Mouse (Mus musculus) heart, embryonic 14.5 days (tissue): ENCODE measurements at regions not wholly inside any gene's neighbourhood (a gene's known extent, or its start where the extent isn't known, plus 50 kb on each side); places are given as distances from the start of the nearest gene placed in this dataset.

Experiments
- ATAC-seq: fragments of 200-750 bp; cut with Nextera tagmentation; 2 replicates; pipeline ENCODE4 v1.8.0; 2017; ENCODE audit warnings: low read depth, moderate TSS enrichment; ENCODE audit not compliant: insufficient number of reproducible peaks, insufficient read depth, low FRiP score
- H3K27ac ChIP-seq, 2 experiments: fragments of 200-500 bp in 1 of 2; fragments of 300-500 bp in 1 of 2; sonication (generic) in 1 of 2; replicated peaks in 1 of 2; 2 replicates each; pipeline ENCODE4 v1.5.1; 2012 to 2014; ENCODE audit warnings: low read depth in 2 of 2, low read length in 2 of 2, control low read depth in 1 of 2, mild to moderate bottlenecking in 1 of 2, mixed read lengths in 1 of 2; ENCODE audit not compliant: control insufficient read depth in 1 of 2, insufficient read depth in 1 of 2
- H3K27me3 ChIP-seq: fragments of 300-500 bp; sonication (generic); 2 replicates; pipeline ENCODE4 v1.6.1; 2014; ENCODE audit warnings: mild to moderate bottlenecking, low read length, control low read depth; ENCODE audit not compliant: control insufficient read depth, insufficient read depth
- H3K36me3 ChIP-seq: fragments of 300-500 bp; sonication (generic); 2 replicates; pipeline ENCODE4 v1.6.1; 2014; ENCODE audit warnings: mild to moderate bottlenecking, control low read depth, low read length, mixed read lengths; ENCODE audit not compliant: control insufficient read depth, insufficient read depth
- H3K4me1 ChIP-seq, 2 experiments: fragments of 200-500 bp in 1 of 2; fragments of 300-500 bp in 1 of 2; sonication (generic) in 1 of 2; 2 replicates each; pipeline ENCODE4 v1.6.1; 2012 to 2014; ENCODE audit warnings: low read length in 2 of 2, control low read depth in 1 of 2, mixed read lengths in 1 of 2; ENCODE audit not compliant: control insufficient read depth in 2 of 2, insufficient read depth in 2 of 2
- H3K4me2 ChIP-seq: fragments of 300-500 bp; sonication (generic); 2 replicates; pipeline ENCODE4 v1.6.1; 2014; ENCODE audit warnings: mild to moderate bottlenecking, low read length
- H3K4me3 ChIP-seq, 2 experiments: fragments of 200-500 bp in 1 of 2; fragments of 300-500 bp in 1 of 2; sonication (generic) in 1 of 2; 2 replicates each; pipeline ENCODE4 v1.5.1; 2012 to 2014; ENCODE audit warnings: low read length in 2 of 2, mild to moderate bottlenecking in 2 of 2, control low read depth in 1 of 2, low read depth in 1 of 2, moderate library complexity in 1 of 2; ENCODE audit not compliant: control insufficient read depth in 1 of 2, insufficient read depth in 1 of 2
- H3K9ac ChIP-seq: fragments of 300-500 bp; sonication (generic); 2 replicates; pipeline ENCODE4 v1.6.1; 2014; ENCODE audit warnings: mild to moderate bottlenecking, low read length
- H3K9me3 ChIP-seq: fragments of 300-500 bp; sonication (generic); 2 replicates; pipeline ENCODE4 v1.6.1; 2016; ENCODE audit warnings: low read length, control low read depth; ENCODE audit not compliant: control insufficient read depth
- whole genome bisulfite sequencing: fragments of 180-500 bp; shearing (Covaris S2); extraction: QIAGEN DNeasy Blood & Tissue Kit; methylation state at CpG from one replicate; pipeline ENCODE4 v1.1.7; 2014; 5-methylcytosine and 5-hydroxymethylcytosine counted together

GRCm38 (mm10) chr12:71460643-71461042 is 151.0 kb downstream of the Dact1 start:
- Histone ChIP-seq H3K4me2 (no peak overlapping the region), H3K27ac (no peak overlapping the region), H3K9ac (no peak overlapping the region), H3K4me1 (peaks cover 0 to 4% of the 10 kb centered on the region in 2 experiments; a peak in 2 of 4 replicates), H3K27me3 (0 out of 2 replicates have a peak, but pooled peaks cover 7% of the 10 kb centered on the region), H3K9me3 (no peaks in the 10 kb centered on the region), H3K36me3 (no peaks in the 10 kb centered on the region), H3K4me3 (no peak overlapping the region)
- WGBS = 64% methylated on average over 6 of the region's 6 CpGs
- ATAC-seq = no peak

- H3K4me1 ChIP-seq = peaks cover 7 to 12% of the 10 kb centered on the region in 2 experiments
- H3K9ac ChIP-seq = no peak overlapping the region
- H3K36me3 ChIP-seq = no peaks in the 10 kb centered on the region
- H3K4me3 ChIP-seq = no peak overlapping the region
- H3K4me2 ChIP-seq = no peak overlapping the region
- 0 out of 2 replicates have a peak, but pooled peaks cover 3% of the 10 kb centered on the region for H3K27me3 ChIP-seq
- WGBS = 76% methylated on average over 7 of the region's 7 CpGs
- no peaks in the 10 kb centered on the region for H3K9me3 ChIP-seq
- no peak for ATAC-seq
- no peak overlapping the region for H3K27ac ChIP-seq
Observed at GRCm38 (mm10) chr12:71467820-71468219, 158.1 kb downstream of the Dact1 start.

- H3K27ac ChIP-seq = no peak overlapping the region
- H3K9ac ChIP-seq = no peak overlapping the region
- H3K36me3 ChIP-seq = no peaks in the 10 kb centered on the region
- WGBS = 53% methylated on average over 6 of the region's 6 CpGs
- H3K4me2 ChIP-seq = no peak overlapping the region
- peaks cover 7 to 12% of the 10 kb centered on the region in 2 experiments for H3K4me1 ChIP-seq
- H3K27me3 ChIP-seq = 0 out of 2 replicates have a peak, but pooled peaks cover 3% of the 10 kb centered on the region
- H3K9me3 ChIP-seq = no peaks in the 10 kb centered on the region
- H3K4me3 ChIP-seq = no peak overlapping the region
- ATAC-seq = no peak
Observed at GRCm38 (mm10) chr12:71468324-71468723, 158.6 kb downstream of the Dact1 start.

GRCm38 (mm10) chr12:71470983-71471715 is 161.5 kb downstream of the Dact1 start:
- peak; percentile 39; the same call in 1 of the 2 replicates for ATAC-seq

GRCm38 (mm10) chr12:71471720-71472119 is 162.0 kb downstream of the Dact1 start:
- no peak overlapping the region for H3K4me2 ChIP-seq
- H3K9me3 ChIP-seq = no peaks in the 10 kb centered on the region
- 0 out of 2 replicates have a peak, but pooled peaks cover 3% of the 10 kb centered on the region for H3K27me3 ChIP-seq
- peaks cover 12 to 16% of the 10 kb centered on the region in 2 experiments for H3K4me1 ChIP-seq
- H3K36me3 ChIP-seq = no peaks in the 10 kb centered on the region
- ATAC-seq = no peak
- no peak overlapping the region for H3K4me3 ChIP-seq
- no peak overlapping the region for H3K9ac ChIP-seq
- H3K27ac ChIP-seq = peak overlapping the region; percentile 32 to 39; a peak in 3 of 4 replicates
- 67% methylated on average over 4 of the region's 4 CpGs for WGBS

More at GRCm38 (mm10) chr12:71470983-71471715, 161.5 kb downstream of the Dact1 start:
- Histone ChIP-seq H3K27me3 (0 out of 2 replicates have a peak, but pooled peaks cover 3% of the 10 kb centered on the region), H3K4me3 (no peak overlapping the region), H3K4me1 (peaks cover 11 to 16% of the 10 kb centered on the region in 2 experiments), H3K4me2 (no peak overlapping the region), H3K27ac (peak overlapping the region; percentile 32 to 39; a peak in 3 of 4 replicates), H3K9ac (no peak overlapping the region), H3K36me3 (no peaks in the 10 kb centered on the region), H3K9me3 (no peaks in the 10 kb centered on the region)
- 43% methylated on average over 13 of the region's 13 CpGs for WGBS

- H3K9ac ChIP-seq = no peak overlapping the region
- peaks cover 28 to 32% of the 10 kb centered on the region in 2 experiments for H3K4me1 ChIP-seq
- no peak for ATAC-seq
- WGBS = 35% methylated on average over 4 of the region's 4 CpGs
- no peaks in the 10 kb centered on the region for H3K27me3 ChIP-seq
- no peak overlapping the region; a peak in 1 of 4 replicates for H3K27ac ChIP-seq
- no peaks in the 10 kb centered on the region for H3K9me3 ChIP-seq
- no peak overlapping the region for H3K4me3 ChIP-seq
- no peaks in the 10 kb centered on the region for H3K36me3 ChIP-seq
- no peak overlapping the region for H3K4me2 ChIP-seq
Observed at GRCm38 (mm10) chr12:71476238-71476637, 166.6 kb downstream of the Dact1 start.

- no peak overlapping the region for H3K27ac ChIP-seq
- H3K9me3 ChIP-seq = no peaks in the 10 kb centered on the region
- no peak for ATAC-seq
- no peak overlapping the region for H3K4me3 ChIP-seq
- no peaks in the 10 kb centered on the region for H3K36me3 ChIP-seq
- H3K27me3 ChIP-seq = no peaks in the 10 kb centered on the region
- H3K4me1 ChIP-seq = peaks cover 32 to 33% of the 10 kb centered on the region in 2 experiments
- 49% methylated on average over 5 of the region's 5 CpGs for WGBS
- H3K4me2 ChIP-seq = no peak overlapping the region
- no peak overlapping the region for H3K9ac ChIP-seq
Observed at GRCm38 (mm10) chr12:71477691-71478090, 168.0 kb downstream of the Dact1 start.
